Mouse (Mus musculus): ENCODE data around the gene Rtp2. TPM values are rescaled to one million over a fixed set of nuclear protein-coding genes. Genes with fewer than 3 reads are reported as not detected.

Gene Rtp2
- polyA plus RNA-seq, 1 experiment from 2014 or later, result not detected

Other genes with a start within 250 kb of the Rtp2 start
- gene Sst, start 41.4 kb downstream of the Rtp2 start, polyA plus RNA-seq (2015; fragmentation: Nextera tagmentation; extraction: Ambion mirVana), result 12.1 and 18.9 TPM in 2 replicates
- not detected in 2 replicates for gene Gm37419, start 56.1 kb upstream of the Rtp2 start, polyA plus RNA-seq (2015; fragmentation: Nextera tagmentation; extraction: Ambion mirVana)
- gene Bcl6, start 56.5 kb upstream of the Rtp2 start, polyA plus RNA-seq (2015; fragmentation: Nextera tagmentation; extraction: Ambion mirVana), result 1.3 and 1.5 TPM in 2 replicates